Mouse (Mus musculus): ENCODE results near the gene Dao. TPM values are rescaled to one million over a fixed set of nuclear protein-coding genes. Genes with fewer than 3 reads are reported as not detected.

Dao gene
- total RNA-seq, 2 experiments from 2014 or later, result not detected

DNA sequence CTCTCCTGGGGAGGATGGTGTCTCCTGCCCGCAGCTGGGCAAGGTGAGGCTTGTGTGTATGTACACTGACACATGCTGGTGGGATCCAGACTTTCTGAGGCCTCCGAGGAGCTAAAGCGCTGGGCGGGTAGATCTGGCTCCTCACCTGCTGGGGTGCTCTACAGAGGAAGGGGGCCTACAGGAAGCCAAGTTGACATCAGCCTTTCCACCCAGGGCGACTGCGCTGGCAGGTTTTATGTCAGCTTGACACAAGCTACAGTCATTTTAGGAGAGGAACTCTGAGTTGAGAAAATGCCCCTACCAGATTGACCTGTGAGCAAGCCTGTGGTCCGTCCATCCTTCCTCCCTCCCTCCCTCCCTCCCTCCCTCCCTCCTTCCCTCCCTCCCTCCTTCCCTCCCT lies 58.2 kb downstream of the Dao start:
- no peak for DNase-seq (ENCODE audit: extremely low spot score in 1 of 2, low spot score in 2 of 2)
- H3K27ac ChIP-seq, result no peak overlapping the region
- TF ChIP-seq CTCF (IDR thresholded peaks at IDR 0.05), result no peak
- H3K4me3 ChIP-seq, result no peak overlapping the region
- intact Hi-C loops (cut with DNase I), result no loop called here

DNA sequence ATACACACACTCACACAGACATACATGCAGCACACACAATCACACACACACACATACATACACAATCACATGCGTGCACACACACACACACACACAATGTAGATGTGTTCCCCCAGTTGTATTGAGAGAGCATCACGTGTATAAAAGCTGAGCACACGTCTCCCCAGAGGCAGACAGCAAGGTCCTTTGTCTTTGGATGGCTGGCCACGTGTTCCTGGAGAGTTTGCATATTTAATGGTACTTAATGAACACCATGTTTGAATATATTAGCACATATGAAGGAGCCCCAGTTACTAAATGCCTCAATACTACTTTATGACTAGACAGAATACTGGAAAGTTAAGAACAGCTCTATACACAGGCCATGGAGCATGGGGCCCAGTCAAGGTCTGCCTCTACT lies 60.5 kb downstream of the Dao start:
- intact Hi-C loops (cut with DNase I), result no loop called here
- no peak for TF ChIP-seq CTCF (IDR thresholded peaks at IDR 0.05)
- no peak for DNase-seq (ENCODE audit: extremely low spot score in 1 of 2, low spot score in 2 of 2)
- Histone ChIP-seq H3K27ac (no peak overlapping the region), H3K4me3 (no peak overlapping the region)

GRCm38 (mm10) chr5:114065161-114065560 lies 61.7 kb downstream of the Dao start, which contains the start of gene Usp30:
Gene Usp30, plus strand, starts transcription at chr5:114065461.
- H3K4me3 ChIP-seq, result no peak within 1 kb of the TSS
- TF ChIP-seq CTCF (IDR thresholded peaks at IDR 0.05), result no peak
- intact Hi-C loops (cut with DNase I), result no loop called here
- DNase-seq (ENCODE audit: extremely low spot score in 1 of 2, low spot score in 2 of 2), result no peak
- no peak within 1 kb of the TSS for H3K27ac ChIP-seq

DNA sequence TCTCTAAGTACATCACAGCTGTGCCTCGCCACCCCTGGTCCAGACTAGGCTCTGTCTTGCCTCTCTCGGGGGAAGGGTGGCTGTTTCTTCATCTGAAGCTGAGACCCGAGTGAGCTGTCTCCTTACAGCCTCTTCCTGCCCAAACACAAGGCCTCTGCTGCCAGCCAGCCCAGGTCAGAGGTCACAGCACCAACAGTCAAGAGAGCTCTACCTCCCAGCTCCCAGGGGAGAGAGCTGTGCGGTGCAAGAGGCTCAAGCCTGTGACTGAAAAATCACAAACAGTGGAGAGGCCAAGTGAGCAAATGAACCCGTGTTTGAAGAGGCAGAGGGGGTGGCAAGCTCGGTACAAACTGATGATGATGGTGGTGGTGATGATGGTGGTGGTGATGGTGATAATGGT lies 63.1 kb downstream of the Dao start:
- no peak for TF ChIP-seq CTCF (IDR thresholded peaks at IDR 0.05)
- intact Hi-C loops (cut with DNase I), result no loop called here

DNA sequence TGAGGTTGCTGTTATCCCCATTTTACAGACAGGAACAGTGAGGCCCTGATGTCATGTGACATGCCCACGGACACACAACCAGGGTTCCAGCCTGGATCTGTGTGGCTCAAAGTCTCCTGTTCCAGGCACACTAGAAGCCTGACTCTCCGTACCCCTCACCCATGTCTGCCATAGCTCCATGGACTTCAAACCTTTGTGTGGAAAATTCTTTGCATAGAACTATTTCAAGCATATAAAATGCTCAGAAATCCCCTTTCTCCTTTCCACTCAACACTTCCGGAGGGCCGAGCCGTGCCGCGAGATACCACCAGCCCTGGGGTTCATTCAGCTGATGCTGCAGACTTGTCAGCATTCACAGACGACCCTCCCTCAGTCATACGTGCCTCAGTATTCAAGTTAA lies 64.0 kb downstream of the Dao start:
- no peak overlapping the region for H3K27ac ChIP-seq
- DNase-seq (ENCODE audit: extremely low spot score in 1 of 2, low spot score in 2 of 2), result no peak
- TF ChIP-seq CTCF (IDR thresholded peaks at IDR 0.05), result no peak
- H3K4me3 ChIP-seq, result no peak overlapping the region
- intact Hi-C loops (cut with DNase I), result no loop called here

More for the DNA sequence above, 63.1 kb downstream of the Dao start:
- H3K27ac ChIP-seq, result no peak overlapping the region
- H3K4me3 ChIP-seq, result no peak overlapping the region
- DNase-seq (ENCODE audit: extremely low spot score in 1 of 2, low spot score in 2 of 2), result no peak

GRCm38 (mm10) chr5:114067982-114068381 lies 64.5 kb downstream of the Dao start:
- no peak for DNase-seq (ENCODE audit: extremely low spot score in 1 of 2, low spot score in 2 of 2)
- intact Hi-C loops (cut with DNase I), result no loop called here

GRCm38 (mm10) chr5:114070858-114071257 lies 67.4 kb downstream of the Dao start:
- no peak for DNase-seq (ENCODE audit: extremely low spot score in 1 of 2, low spot score in 2 of 2)
- intact Hi-C loops (cut with DNase I), result no loop called here
- no peak overlapping the region for H3K27ac ChIP-seq
- no peak overlapping the region for H3K4me3 ChIP-seq
- peak; percentile 34 for TF ChIP-seq CTCF (IDR thresholded peaks at IDR 0.05)

More at GRCm38 (mm10) chr5:114067982-114068381, 64.5 kb downstream of the Dao start:
- H3K27ac ChIP-seq, result no peak overlapping the region
- TF ChIP-seq CTCF (IDR thresholded peaks at IDR 0.05), result no peak
- no peak overlapping the region for H3K4me3 ChIP-seq

- no peak overlapping the region for H3K4me3 ChIP-seq
- no peak for TF ChIP-seq CTCF (IDR thresholded peaks at IDR 0.05)
- no peak for DNase-seq (ENCODE audit: extremely low spot score in 1 of 2, low spot score in 2 of 2)
- H3K27ac ChIP-seq, result no peak overlapping the region
- intact Hi-C loops (cut with DNase I), result no loop called here
Measured at GRCm38 (mm10) chr5:114072262-114072661, 68.8 kb downstream of the Dao start.

Other genes with a start within 250 kb of the Dao start
- 10 to 100 TPM; 41.8 to 47.3 TPM for gene Sart3, start 231.2 kb upstream of the Dao start, total RNA-seq (2021)
- gene Iscu, start 231.0 kb upstream of the Dao start, total RNA-seq (2021), result 100 to 1,000 TPM; 125 to 128 TPM
- gene Tmem119, start 203.2 kb upstream of the Dao start, total RNA-seq (2021), result 10 to 100 TPM; 21.0 to 25.3 TPM
- gene Selplg, start 171.1 kb upstream of the Dao start, total RNA-seq (2021), result 10 to 100 TPM; 25.7 to 28.3 TPM
- gene Coro1c, start 94.9 kb upstream of the Dao start, total RNA-seq (2021), result 10 to 100 TPM; 77.9 to 84.3 TPM
- 10 to 100 TPM; 28.2 to 28.6 TPM for gene Ssh1, start 9.8 kb upstream of the Dao start, total RNA-seq (2021)
- 10 to 100 TPM; 39.4 to 42.1 TPM for gene Usp30, start 61.8 kb downstream of the Dao start, total RNA-seq (2021)
- gene Svop, start 87.9 kb downstream of the Dao start, total RNA-seq (2021), result 100 to 1,000 TPM; 172 to 190 TPM
- 1 to 10 TPM; 5.9 to 7.2 TPM for gene Alkbh2, start 124.5 kb downstream of the Dao start, total RNA-seq (2021)
- 1 to 10 TPM; 2.6 to 3.1 TPM for gene Ung, start 126.7 kb downstream of the Dao start, total RNA-seq (2021)
- 1 to 10 TPM; 4.4 to 5.3 TPM for gene Acacb, start 142.8 kb downstream of the Dao start, total RNA-seq (2021)